Comparison of ENCODE assay signal across 18 mouse cellular contexts in the genomic region with DNA sequence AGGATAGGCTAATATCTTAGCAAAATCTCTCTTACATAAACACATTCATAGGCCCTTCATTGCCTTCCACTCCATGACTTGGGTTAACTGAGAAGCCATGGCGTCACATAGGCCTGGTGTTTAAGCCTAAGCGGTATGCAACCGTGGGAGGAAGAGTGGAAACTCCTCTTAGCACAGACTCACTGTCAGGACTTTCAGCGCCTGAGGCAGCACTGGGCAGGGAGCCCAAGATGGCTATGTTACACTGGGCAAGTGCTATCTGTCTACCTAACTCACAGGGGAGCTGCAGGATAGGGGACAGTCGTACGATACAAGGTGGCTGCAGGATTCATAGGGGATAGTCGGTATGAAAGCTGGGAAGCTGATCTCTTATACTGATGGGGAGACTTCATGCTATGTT.
A peak's percentile ranks its signal among the peaks of the same experiment; 100 is the strongest.
DNase-seq lines count a peak whose midpoint lies in the region; ATAC-seq lines count a peak whose summit lies in the region.
"Had no signal": no experiment of that assay in that cellular context is flagged by ENCODE, and none has a peak within 500 bp of the region (broad histone marks: within the 10 kb centered on the region; RNA-seq: fewer than 3 reads in every experiment).

No protein-coding gene starts in this region.

- H3K36me3 ChIP-seq in forebrain, embryonic 16.5 days (ENCODE audit: control insufficient read depth, insufficient read depth): no peaks in the 10 kb centered on the region
- H3K36me3 ChIP-seq: embryonic facial prominence, embryonic 13.5 days; hindbrain, embryonic 15.5 days had no signal

- DNase-seq in cerebellum, adult 11 months: peak; percentile 26
- DNase-seq in left cerebral cortex, adult 18-20 months (ENCODE audit: low spot score in 2 of 2): peak; percentile 29 to 43
- no peak for DNase-seq in left cerebral cortex, adult 11 months (ENCODE audit: low spot score)
- peak; percentile 38 for DNase-seq in cerebellum, adult 9-10 months
- DNase-seq in left cerebral cortex, postnatal 14 days (ENCODE audit: low spot score in 2 of 2): peak; percentile 15 to 18
- no peak for DNase-seq in testis, postnatal 14 days (ENCODE audit: low spot score)
- DNase-seq: lung, postnatal 14 days; thymus, adult 18-20 months had no signal

- intact Hi-C loops in left cerebral cortex, postnatal 14 days (cut with DNase I): no loop called here

- H3K4me3 ChIP-seq in forebrain, embryonic 16.5 days (replicated peaks; ENCODE audit: low read length): no peak overlapping the region
- H3K4me3 ChIP-seq: embryonic facial prominence, embryonic 13.5 days; hindbrain, embryonic 15.5 days; megakaryocyte, embryonic 14.5 days had no signal

- H3K4me2 ChIP-seq in forebrain, embryonic 16.5 days (ENCODE audit: low read length): no peak overlapping the region
- H3K4me2 ChIP-seq: embryonic facial prominence, embryonic 13.5 days; heart, embryonic 11.5 days; hindbrain, embryonic 15.5 days had no signal

- H3K27ac ChIP-seq in forebrain, embryonic 16.5 days (ENCODE audit: low read length): no peak overlapping the region
- H3K27ac ChIP-seq: embryonic facial prominence, embryonic 13.5 days; hindbrain, embryonic 15.5 days; kidney, postnatal 0 days had no signal

- no peaks in the 10 kb centered on the region for H3K9me3 ChIP-seq in forebrain, embryonic 16.5 days (ENCODE audit: control insufficient read depth, low read length)
- H3K9me3 ChIP-seq: embryonic facial prominence, embryonic 13.5 days; hindbrain, embryonic 15.5 days had no signal

- H3K4me1 ChIP-seq in forebrain, embryonic 16.5 days (replicated peaks; ENCODE audit: control insufficient read depth, insufficient read depth, low read length): peaks cover 5% of the 10 kb centered on the region
- H3K4me1 ChIP-seq: embryonic facial prominence, embryonic 13.5 days; megakaryocyte, embryonic 14.5 days had no signal

- ATAC-seq in cerebellum, adult (ENCODE audit: insufficient number of reproducible peaks, low FRiP score, low TSS enrichment): no peak
- no peak for ATAC-seq in forebrain, embryonic 16.5 days
- ATAC-seq: intestine, postnatal 0 days; midbrain, embryonic 16.5 days; Patski had no signal

- peaks cover 28% of the 10 kb centered on the region for H3K27me3 ChIP-seq in forebrain, embryonic 16.5 days (replicated peaks; ENCODE audit: control insufficient read depth, insufficient read depth, low read length)
- H3K27me3 ChIP-seq: embryonic facial prominence, embryonic 13.5 days; megakaryocyte, embryonic 14.5 days; Patski had no signal

- H3K9ac ChIP-seq in forebrain, embryonic 16.5 days (replicated peaks; ENCODE audit: low read depth, low read length): no peak overlapping the region
- H3K9ac ChIP-seq: embryonic facial prominence, embryonic 13.5 days; hindbrain, embryonic 15.5 days had no signal

- WGBS in forebrain, embryonic 16.5 days: 85% methylated on average over 7 of the region's 7 CpGs

Comparison
In these comparisons a context has a peak if more than half of its experiments do, and no peak if none do; other contexts are left out.
1. DNase-seq: peak in cerebellum, adult 11 months (single experiment), left cerebral cortex, adult 18-20 months (2 of 2), cerebellum, adult 9-10 months (single experiment) and left cerebral cortex, postnatal 14 days (2 of 2); none in left cerebral cortex, adult 11 months (single experiment) and testis, postnatal 14 days (single experiment).